Mouse (Mus musculus): ENCODE measurements at regions not wholly inside any gene's neighbourhood (a gene's known extent, or its start where the extent isn't known, plus 50 kb on each side); places are given as distances from the start of the nearest gene placed in this dataset.
A peak's percentile ranks its signal among the peaks of the same experiment; 100 is the strongest.
"Not testable (repeated sequence)": the region's sequence is repeated elsewhere in the genome, so short reads cannot be mapped to it uniquely, and the experiment has no call there.

- DNase-seq (ENCODE audit: low spot score), result peak; percentile 24
Measured at GRCm38 (mm10) chr14:47920638-47921347, 199.8 kb upstream of the Peli2 start.

- no peak for DNase-seq (ENCODE audit: low spot score)
Measured at GRCm38 (mm10) chr14:47921811-47922277, 198.8 kb upstream of the Peli2 start.

GRCm38 (mm10) chr14:47926416-47926815 lies 194.2 kb upstream of the Peli2 start:
- DNase-seq (ENCODE audit: low spot score), result no peak

- no peak for DNase-seq (ENCODE audit: low spot score)
Measured at GRCm38 (mm10) chr14:47935401-47935800, 185.2 kb upstream of the Peli2 start.

- peak; percentile 10 for DNase-seq (ENCODE audit: low spot score)
Measured at GRCm38 (mm10) chr14:47937081-47937651, 183.5 kb upstream of the Peli2 start.

GRCm38 (mm10) chr14:47939781-47940590 lies 180.6 kb upstream of the Peli2 start:
- DNase-seq (ENCODE audit: low spot score), result no peak

- no peak for DNase-seq (ENCODE audit: low spot score)
Measured at GRCm38 (mm10) chr14:47942671-47943070, 178.0 kb upstream of the Peli2 start.

- DNase-seq (ENCODE audit: low spot score), result no peak
Measured at GRCm38 (mm10) chr14:47944595-47944994, 176.0 kb upstream of the Peli2 start.

- DNase-seq (ENCODE audit: low spot score), result no peak
Measured at GRCm38 (mm10) chr14:47951041-47951440, 169.6 kb upstream of the Peli2 start.

GRCm38 (mm10) chr14:47958171-47958570 lies 162.5 kb upstream of the Peli2 start:
- no peak for DNase-seq (ENCODE audit: low spot score)

- no peak for DNase-seq (ENCODE audit: low spot score)
Measured at GRCm38 (mm10) chr14:47959366-47960280, 161.0 kb upstream of the Peli2 start.

GRCm38 (mm10) chr14:47964806-47965205 lies 155.8 kb upstream of the Peli2 start:
- not testable (repeated sequence) for DNase-seq (ENCODE audit: low spot score)

- no peak for DNase-seq (ENCODE audit: low spot score)
Measured at GRCm38 (mm10) chr14:47969871-47970270, 150.8 kb upstream of the Peli2 start.

GRCm38 (mm10) chr14:47973161-47973560 lies 147.5 kb upstream of the Peli2 start:
- not testable (repeated sequence) for DNase-seq (ENCODE audit: low spot score)

- DNase-seq (ENCODE audit: low spot score), result no peak
Measured at GRCm38 (mm10) chr14:47982993-47983740, 137.5 kb upstream of the Peli2 start.

- no peak for DNase-seq (ENCODE audit: low spot score)
Measured at GRCm38 (mm10) chr14:47986483-47986882, 134.1 kb upstream of the Peli2 start.

- DNase-seq (ENCODE audit: low spot score), result no peak
Measured at GRCm38 (mm10) chr14:47986941-47987340, 133.7 kb upstream of the Peli2 start.

GRCm38 (mm10) chr14:47987392-47988075 lies 133.1 kb upstream of the Peli2 start:
- DNase-seq (ENCODE audit: low spot score), result no peak

- no peak for DNase-seq (ENCODE audit: low spot score)
Measured at GRCm38 (mm10) chr14:47988131-47988530, 132.5 kb upstream of the Peli2 start.

GRCm38 (mm10) chr14:47989315-47989714 lies 131.3 kb upstream of the Peli2 start:
- DNase-seq (ENCODE audit: low spot score), result no peak
